Mouse (Mus musculus): ENCODE measurements around the gene Nptx1.

DNA sequence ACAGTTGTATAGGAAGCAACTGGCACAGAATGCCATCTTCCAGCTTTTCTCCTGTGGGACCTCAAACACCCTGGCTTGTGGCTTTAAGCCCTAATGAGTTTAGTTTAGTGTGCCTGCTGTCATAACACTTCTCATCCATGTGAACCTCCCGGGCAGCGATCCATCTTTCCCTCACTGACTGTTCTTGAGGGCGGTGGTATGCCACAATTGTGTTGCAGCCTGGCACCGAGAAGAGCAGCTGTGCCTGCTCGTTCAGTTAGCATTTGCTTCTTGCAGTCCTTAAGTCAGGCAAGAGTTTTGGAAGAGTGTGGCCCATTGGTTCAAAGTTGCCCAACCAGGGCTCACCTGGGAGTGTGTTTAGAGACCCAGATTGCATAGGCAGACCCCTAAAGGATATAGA is 51.4 kb downstream of the Nptx1 start:
- TF ChIP-seq CTCF (IDR thresholded peaks at IDR 0.05; ENCODE audit: extremely low read depth, insufficient read length, insufficient replicate concordance, low read depth, low read length) (no peak), POLR2A (IDR thresholded peaks at IDR 0.05; ENCODE audit: low read depth, low read length) (no peak)
